ENCODE assay signal across 34 mouse cellular contexts in the genomic region with DNA sequence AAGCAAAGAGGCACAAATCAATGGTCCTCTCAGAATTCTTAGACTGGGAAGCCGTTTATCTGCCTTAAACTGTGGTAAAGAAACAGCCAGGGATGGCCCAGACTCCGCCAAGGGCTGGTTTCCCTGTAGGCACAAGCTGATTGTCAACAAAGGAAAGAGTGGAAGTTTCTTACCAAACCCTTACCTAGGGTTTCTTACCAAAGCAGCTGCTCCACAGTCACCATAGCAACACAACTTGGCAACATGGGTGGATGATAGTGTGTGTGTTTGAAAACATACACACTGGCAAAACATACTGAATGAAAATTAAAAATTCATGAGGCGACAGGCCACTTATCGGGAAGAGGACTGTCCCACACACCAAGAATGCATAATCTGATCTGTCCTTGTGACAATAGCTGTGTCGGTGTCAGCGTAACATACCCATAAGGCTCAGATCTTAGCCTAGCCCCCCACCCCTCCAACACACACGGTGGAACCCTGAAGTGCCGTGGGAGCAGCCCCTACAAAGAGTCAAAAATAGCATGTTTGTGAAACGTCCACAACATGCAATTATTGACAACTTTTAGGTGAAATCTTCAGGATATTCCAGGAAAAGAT. TPM values are rescaled to one million over a fixed set of nuclear protein-coding genes. Genes with fewer than 3 reads are reported as not detected.
DNase-seq lines count a peak whose midpoint lies in the region; ATAC-seq and TF ChIP-seq lines count a peak whose summit lies in the region.
"Had no signal": no experiment of that assay in that cellular context is flagged by ENCODE, and none has a peak within 500 bp of the region (broad histone marks: within the 10 kb centered on the region; RNA-seq: fewer than 3 reads in every experiment).

No protein-coding gene starts in this region.

- WGBS in forebrain, embryonic 14.5 days: 62% methylated on average over 9 of the region's 9 CpGs
- 82% methylated on average over 9 of the region's 9 CpGs for WGBS in forebrain, embryonic 10.5 days
- WGBS in hindbrain, postnatal 0 days: 33% methylated on average over 9 of the region's 9 CpGs
- 47% methylated on average over 9 of the region's 9 CpGs for WGBS in hindbrain, embryonic 16.5 days
- WGBS in forebrain, postnatal 0 days: 46% methylated on average over 9 of the region's 9 CpGs
- WGBS in midbrain, embryonic 16.5 days: 23% methylated on average over 9 of the region's 9 CpGs

- intact Hi-C loops in heart, postnatal 14 days (cut with DNase I): no loop called here

- peaks cover 11% of the 10 kb centered on the region for H3K4me1 ChIP-seq in forebrain, embryonic 14.5 days (ENCODE audit: control insufficient read depth, insufficient read depth, low read length)
- peaks cover 16% of the 10 kb centered on the region for H3K4me1 ChIP-seq in forebrain, embryonic 10.5 days
- no peaks in the 10 kb centered on the region for H3K4me1 ChIP-seq in hindbrain, postnatal 0 days (ENCODE audit: insufficient read depth, low read length)
- peaks cover 3% of the 10 kb centered on the region; the same call in 1 of the 2 replicates for H3K4me1 ChIP-seq in hindbrain, embryonic 16.5 days (ENCODE audit: control insufficient read depth, insufficient read depth, low read depth, low read length)
- 0 out of 2 replicates have a peak, but pooled peaks cover 6% of the 10 kb centered on the region for H3K4me1 ChIP-seq in forebrain, postnatal 0 days (ENCODE audit: insufficient read depth)
- peaks cover 4% of the 10 kb centered on the region; the same call in 1 of the 2 replicates for H3K4me1 ChIP-seq in midbrain, embryonic 16.5 days (ENCODE audit: control insufficient read depth, insufficient read depth, low read length)

- DNase-seq in forebrain, embryonic 14.5 days (ENCODE audit: low spot score): peak; percentile 36
- DNase-seq in forebrain, embryonic 10.5 days (ENCODE audit: extremely low spot score, low spot score): no peak
- DNase-seq in hindbrain, postnatal 0 days (ENCODE audit: low spot score): peak; percentile 15
- peak; percentile 36 for DNase-seq in forebrain, postnatal 0 days
- DNase-seq in Muller cell, postnatal 12 days (ENCODE audit: inconsistent ontology term): no peak
- DNase-seq in heart, postnatal 14 days: no peak
- DNase-seq: cerebellum, adult 8-10 months; kidney, adult 8-10 months; layer of hippocampus, adult 9-11 months; lung, adult 2 months; right cerebral cortex, postnatal 25 days; spleen, adult 18-20 months had no signal

- no peak overlapping the region for H3K4me2 ChIP-seq in forebrain, embryonic 14.5 days (ENCODE audit: low read length)
- H3K4me2 ChIP-seq in hindbrain, postnatal 0 days (ENCODE audit: low read depth, low read length): no peak overlapping the region
- H3K4me2 ChIP-seq in hindbrain, embryonic 16.5 days (ENCODE audit: low read length): no peak overlapping the region
- no peak overlapping the region for H3K4me2 ChIP-seq in forebrain, postnatal 0 days (ENCODE audit: low read depth)
- H3K4me2 ChIP-seq in midbrain, embryonic 16.5 days (ENCODE audit: low read length): no peak overlapping the region
- H3K4me2 ChIP-seq: heart, embryonic 13.5 days; hindbrain, embryonic 15.5 days; intestine, embryonic 15.5 days had no signal

- no peak for TF ChIP-seq CTCF in hindbrain, postnatal 0 days (IDR thresholded peaks at IDR 0.05; ENCODE audit: low read depth)
- no peak for TF ChIP-seq CTCF in forebrain, postnatal 0 days (IDR thresholded peaks at IDR 0.05; ENCODE audit: low read depth)

- H3K9ac ChIP-seq in forebrain, embryonic 14.5 days (ENCODE audit: low read length): no peak overlapping the region
- H3K9ac ChIP-seq in hindbrain, postnatal 0 days (replicated peaks; ENCODE audit: low read length): no peak overlapping the region
- no peak overlapping the region for H3K9ac ChIP-seq in hindbrain, embryonic 16.5 days (ENCODE audit: low read depth, low read length)
- H3K9ac ChIP-seq in forebrain, postnatal 0 days: no peak overlapping the region
- H3K9ac ChIP-seq in midbrain, embryonic 16.5 days (ENCODE audit: low read depth, low read length): no peak overlapping the region
- H3K9ac ChIP-seq: heart, embryonic 13.5 days; hindbrain, embryonic 15.5 days; intestine, embryonic 15.5 days; liver, embryonic 14.5 days had no signal

- H3K27me3 ChIP-seq in forebrain, embryonic 14.5 days (replicated peaks; ENCODE audit: control insufficient read depth, insufficient read depth, low read length): no peaks in the 10 kb centered on the region
- H3K27me3 ChIP-seq in forebrain, embryonic 10.5 days (ENCODE audit: poor library complexity, severe bottlenecking): no peaks in the 10 kb centered on the region
- no peaks in the 10 kb centered on the region for H3K27me3 ChIP-seq in hindbrain, postnatal 0 days (ENCODE audit: insufficient read depth, low read length)
- H3K27me3 ChIP-seq in hindbrain, embryonic 16.5 days (replicated peaks; ENCODE audit: control insufficient read depth, insufficient read depth, low read length): no peaks in the 10 kb centered on the region
- H3K27me3 ChIP-seq in forebrain, postnatal 0 days (ENCODE audit: insufficient read depth, low read length): no peaks in the 10 kb centered on the region
- H3K27me3 ChIP-seq in midbrain, embryonic 16.5 days (ENCODE audit: control insufficient read depth, insufficient read depth, low read depth, low read length): no peaks in the 10 kb centered on the region
- H3K27me3 ChIP-seq: heart, embryonic 13.5 days; hindbrain, embryonic 15.5 days; intestine, embryonic 15.5 days had no signal

- no peak; the same call in 1 of the 2 replicates for ATAC-seq in forebrain, embryonic 14.5 days
- no peak for ATAC-seq in hindbrain, postnatal 0 days
- ATAC-seq in hindbrain, embryonic 16.5 days: no peak; the same call in 1 of the 2 replicates
- peak; percentile 58 for ATAC-seq in forebrain, postnatal 0 days
- 0 out of 2 replicates have a peak, but pooled peaks have one; percentile 48 for ATAC-seq in midbrain, embryonic 16.5 days

- no peaks in the 10 kb centered on the region for H3K9me3 ChIP-seq in forebrain, embryonic 14.5 days (replicated peaks; ENCODE audit: control insufficient read depth, low read length)
- no peaks in the 10 kb centered on the region for H3K9me3 ChIP-seq in forebrain, embryonic 10.5 days
- no peaks in the 10 kb centered on the region for H3K9me3 ChIP-seq in hindbrain, postnatal 0 days (ENCODE audit: low read length)
- H3K9me3 ChIP-seq in hindbrain, embryonic 16.5 days (ENCODE audit: control insufficient read depth, low read length): no peaks in the 10 kb centered on the region
- no peaks in the 10 kb centered on the region for H3K9me3 ChIP-seq in forebrain, postnatal 0 days (ENCODE audit: low read length)
- H3K9me3 ChIP-seq in midbrain, embryonic 16.5 days (replicated peaks; ENCODE audit: control insufficient read depth, low read length, poor library complexity, severe bottlenecking): no peaks in the 10 kb centered on the region
- H3K9me3 ChIP-seq: G1E; heart, embryonic 13.5 days; hindbrain, embryonic 15.5 days; intestine, embryonic 15.5 days had no signal

- H3K27ac ChIP-seq in forebrain, embryonic 14.5 days (ENCODE audit: low read depth, low read length): no peak overlapping the region
- H3K27ac ChIP-seq in forebrain, embryonic 10.5 days: no peak overlapping the region
- H3K27ac ChIP-seq in hindbrain, postnatal 0 days: no peak overlapping the region
- H3K27ac ChIP-seq in hindbrain, embryonic 16.5 days (ENCODE audit: low read depth, low read length): no peak overlapping the region
- no peak overlapping the region for H3K27ac ChIP-seq in forebrain, postnatal 0 days (ENCODE audit: low read depth, low read length)
- H3K27ac ChIP-seq in midbrain, embryonic 16.5 days (ENCODE audit: low read length): no peak overlapping the region
- H3K27ac ChIP-seq: heart, embryonic 13.5 days; hindbrain, embryonic 15.5 days; intestine, embryonic 15.5 days; liver, embryonic 14.5 days; macrophage had no signal

- H3K4me3 ChIP-seq in forebrain, embryonic 14.5 days (ENCODE audit: low read depth, low read length): no peak overlapping the region
- H3K4me3 ChIP-seq in forebrain, embryonic 10.5 days: no peak overlapping the region
- no peak overlapping the region for H3K4me3 ChIP-seq in hindbrain, postnatal 0 days (ENCODE audit: low read length)
- H3K4me3 ChIP-seq in hindbrain, embryonic 16.5 days (ENCODE audit: low read length): no peak overlapping the region
- H3K4me3 ChIP-seq in forebrain, postnatal 0 days (ENCODE audit: low read depth, low read length): no peak overlapping the region
- H3K4me3 ChIP-seq in midbrain, embryonic 16.5 days (ENCODE audit: low read depth, low read length): no peak overlapping the region
- H3K4me3 ChIP-seq: heart, embryonic 13.5 days; hindbrain, embryonic 15.5 days; intestine, embryonic 15.5 days had no signal

- no peaks in the 10 kb centered on the region for H3K36me3 ChIP-seq in forebrain, embryonic 14.5 days (ENCODE audit: control insufficient read depth, insufficient read depth, low read length)
- no peaks in the 10 kb centered on the region for H3K36me3 ChIP-seq in forebrain, embryonic 10.5 days (replicated peaks)
- no peaks in the 10 kb centered on the region for H3K36me3 ChIP-seq in hindbrain, postnatal 0 days (ENCODE audit: insufficient read depth, low read length)
- no peaks in the 10 kb centered on the region for H3K36me3 ChIP-seq in hindbrain, embryonic 16.5 days (ENCODE audit: control insufficient read depth, insufficient read depth, low read length)
- no peaks in the 10 kb centered on the region for H3K36me3 ChIP-seq in forebrain, postnatal 0 days (ENCODE audit: insufficient read depth)
- no peaks in the 10 kb centered on the region for H3K36me3 ChIP-seq in midbrain, embryonic 16.5 days (ENCODE audit: control insufficient read depth, insufficient read depth, low read length)
- H3K36me3 ChIP-seq: G1E; heart, embryonic 13.5 days; hindbrain, embryonic 15.5 days; intestine, embryonic 15.5 days had no signal

RNA-seq across cellular contexts. Expression of a gene that starts 3.8 kb away (rescaled TPM):
- not detected in 2 replicates for polyA plus RNA-seq in forebrain, embryonic 14.5 days (2014; fragmentation: Nextera tagmentation; extraction: Ambion mirVana)
- not detected in 2 replicates for polyA plus RNA-seq in forebrain, embryonic 10.5 days (2016; fragmentation: Nextera tagmentation; extraction: Ambion mirVana)
- not detected in 2 replicates for total RNA-seq in hindbrain, postnatal 0 days (2014; rRNA removed)
- polyA plus RNA-seq in hindbrain, postnatal 0 days (2015; fragmentation: Nextera tagmentation; extraction: Ambion mirVana): not detected in 2 replicates
- polyA plus RNA-seq in hindbrain, embryonic 16.5 days (2015; fragmentation: Nextera tagmentation; extraction: Ambion mirVana): not detected in 2 replicates
- not detected in 2 replicates for total RNA-seq in forebrain, postnatal 0 days (2014; rRNA removed)
- not detected in 2 replicates for polyA plus RNA-seq in forebrain, postnatal 0 days (2015; fragmentation: Nextera tagmentation; extraction: Ambion mirVana)
- polyA plus RNA-seq in midbrain, embryonic 16.5 days (2015; fragmentation: Nextera tagmentation; extraction: Ambion mirVana): not detected in 2 replicates
- total RNA-seq in heart, postnatal 14 days (2021): not detected
- total RNA-seq: adrenal gland, adult 18-20 months; adrenal gland, postnatal 25 days; gastrocnemius, adult 8-10 months; gastrocnemius, postnatal 4 days; heart, adult 8-10 months; heart, postnatal 10 days; left cerebral cortex, postnatal 14 days; megakaryocyte-erythroid progenitor cell, adult 5-6 weeks; neutrophil, adult 5-6 weeks had no signal
- polyA plus RNA-seq: embryonic facial prominence, embryonic 11.5 days; G1E; heart, embryonic 13.5 days; intestine, embryonic 15.5 days; large intestine, adult 2 months; limb, embryonic 11.5 days; liver, embryonic 14.5 days; lung, adult 2 months; macrophage; neural tube, embryonic 11.5 days; stomach, embryonic 16.5 days had no signal

RNA-seq across cellular contexts. Expression of a gene that starts 25.5 kb away (rescaled TPM):
- 41.0 and 42.0 TPM in 2 replicates for polyA plus RNA-seq in forebrain, embryonic 14.5 days (2014; fragmentation: Nextera tagmentation; extraction: Ambion mirVana)
- polyA plus RNA-seq in forebrain, embryonic 10.5 days (2016; fragmentation: Nextera tagmentation; extraction: Ambion mirVana): 85.4 and 87.6 TPM in 2 replicates
- total RNA-seq in hindbrain, postnatal 0 days (2014; rRNA removed): 91.7 and 98.7 TPM in 2 replicates
- 25.8 and 31.0 TPM in 2 replicates for polyA plus RNA-seq in hindbrain, postnatal 0 days (2015; fragmentation: Nextera tagmentation; extraction: Ambion mirVana)
- polyA plus RNA-seq in hindbrain, embryonic 16.5 days (2015; fragmentation: Nextera tagmentation; extraction: Ambion mirVana): 23.7 and 28.0 TPM in 2 replicates
- 37.2 and 51.4 TPM in 2 replicates for total RNA-seq in forebrain, postnatal 0 days (2014; rRNA removed)
- 16.6 and 19.8 TPM in 2 replicates for polyA plus RNA-seq in forebrain, postnatal 0 days (2015; fragmentation: Nextera tagmentation; extraction: Ambion mirVana)
- polyA plus RNA-seq in midbrain, embryonic 16.5 days (2015; fragmentation: Nextera tagmentation; extraction: Ambion mirVana): 30.3 and 33.6 TPM in 2 replicates
- 10 to 100 TPM; 32.0 to 33.6 TPM for total RNA-seq in heart, postnatal 14 days (2021)

RNA-seq across cellular contexts. Expression of a gene that starts 30.6 kb away (rescaled TPM):
- polyA plus RNA-seq in forebrain, embryonic 14.5 days (2014; fragmentation: Nextera tagmentation; extraction: Ambion mirVana): 0.46 and 0.56 TPM in 2 replicates
- 0.63 and 0.96 TPM in 2 replicates for polyA plus RNA-seq in forebrain, embryonic 10.5 days (2016; fragmentation: Nextera tagmentation; extraction: Ambion mirVana)
- total RNA-seq in hindbrain, postnatal 0 days (2014; rRNA removed): not detected in 2 replicates
- polyA plus RNA-seq in hindbrain, postnatal 0 days (2015; fragmentation: Nextera tagmentation; extraction: Ambion mirVana): 0.51 and 0.53 TPM in 2 replicates
- polyA plus RNA-seq in hindbrain, embryonic 16.5 days (2015; fragmentation: Nextera tagmentation; extraction: Ambion mirVana): 0.39 and 0.51 TPM in 2 replicates
- total RNA-seq in forebrain, postnatal 0 days (2014; rRNA removed): 0.38 TPM in 1 of 2 replicates, not detected in the other
- polyA plus RNA-seq in forebrain, postnatal 0 days (2015; fragmentation: Nextera tagmentation; extraction: Ambion mirVana): 0.67 TPM in 1 of 2 replicates, not detected in the other
- 0.16 and 1.0 TPM in 2 replicates for polyA plus RNA-seq in midbrain, embryonic 16.5 days (2015; fragmentation: Nextera tagmentation; extraction: Ambion mirVana)
- total RNA-seq in heart, postnatal 14 days (2021): 1 to 10 TPM; 1.5 to 1.9 TPM
- total RNA-seq: megakaryocyte-erythroid progenitor cell, adult 5-6 weeks; neutrophil, adult 5-6 weeks had no signal

RNA-seq across cellular contexts. Expression of a gene that starts 57.8 kb away (rescaled TPM):
- 684 and 690 TPM in 2 replicates for polyA plus RNA-seq in forebrain, embryonic 14.5 days (2014; fragmentation: Nextera tagmentation; extraction: Ambion mirVana)
- 894 and 948 TPM in 2 replicates for polyA plus RNA-seq in forebrain, embryonic 10.5 days (2016; fragmentation: Nextera tagmentation; extraction: Ambion mirVana)
- 69.5 and 78.6 TPM in 2 replicates for total RNA-seq in hindbrain, postnatal 0 days (2014; rRNA removed)
- polyA plus RNA-seq in hindbrain, postnatal 0 days (2015; fragmentation: Nextera tagmentation; extraction: Ambion mirVana): 285 and 291 TPM in 2 replicates
- polyA plus RNA-seq in hindbrain, embryonic 16.5 days (2015; fragmentation: Nextera tagmentation; extraction: Ambion mirVana): 414 and 445 TPM in 2 replicates
- 96.3 and 105 TPM in 2 replicates for total RNA-seq in forebrain, postnatal 0 days (2014; rRNA removed)
- polyA plus RNA-seq in forebrain, postnatal 0 days (2015; fragmentation: Nextera tagmentation; extraction: Ambion mirVana): 323 and 368 TPM in 2 replicates
- polyA plus RNA-seq in midbrain, embryonic 16.5 days (2015; fragmentation: Nextera tagmentation; extraction: Ambion mirVana): 449 and 518 TPM in 2 replicates
- total RNA-seq in heart, postnatal 14 days (2021): 100 to 1,000 TPM; 118 to 137 TPM

Comparison
In these comparisons a context has a peak if more than half of its experiments do, and no peak if none do; other contexts are left out.
1. ATAC-seq: peak in forebrain, postnatal 0 days (single experiment) and midbrain, embryonic 16.5 days (single experiment); none in forebrain, embryonic 14.5 days (single experiment), hindbrain, postnatal 0 days (single experiment) and hindbrain, embryonic 16.5 days (single experiment).
2. DNase-seq: peak in forebrain, embryonic 14.5 days (single experiment), hindbrain, postnatal 0 days (single experiment) and forebrain, postnatal 0 days (single experiment); none in forebrain, embryonic 10.5 days (single experiment), Muller cell, postnatal 12 days (single experiment) and heart, postnatal 14 days (0 of 2).